Mouse (Mus musculus) cerebellum, adult 2 months (tissue): ENCODE data around the gene Igbp1.

ENCODE experiments used
- CTCF ChIP-seq: fragments of 200-500 bp; IDR thresholded peaks from 2 replicates; pipeline ENCODE4 v1.5.1; 2011; ENCODE audit warnings: low read depth, mild to moderate bottlenecking, control low read depth, low read length, moderate library complexity, borderline replicate concordance; ENCODE audit not compliant: insufficient read depth
- POLR2A ChIP-seq: fragments of 200-500 bp; IDR thresholded peaks from 2 replicates; pipeline ENCODE4 v1.6.1; 2011; ENCODE audit warnings: low read length, control low read depth, borderline replicate concordance; ENCODE audit not compliant: insufficient read depth

- TF ChIP-seq POLR2A (no peak), CTCF (no peak)
Observed at GRCm38 (mm10) chrX:100565696-100566095, 71.6 kb downstream of the Igbp1 start.
